Mouse (Mus musculus) C2C12 (cell line): ENCODE measurements at regions not wholly inside any gene's neighbourhood (a gene's known extent, or its start where the extent isn't known, plus 50 kb on each side); places are given as distances from the start of the nearest gene placed in this dataset.

ENCODE experiments used
- CTCF ChIP-seq: IDR thresholded peaks from one replicate; pipeline ENCODE4 v1.5.1; 2011; ENCODE audit not compliant: control insufficient read depth, insufficient read depth, insufficient read length
- MAX ChIP-seq: IDR thresholded peaks from one replicate; pipeline ENCODE4 v1.6.1; 2011; ENCODE audit warnings: mild to moderate bottlenecking, control low read depth
- MYOD1 ChIP-seq: IDR thresholded peaks from one replicate; pipeline ENCODE4 v1.6.1; 2011; ENCODE audit warnings: low read depth; ENCODE audit not compliant: control insufficient read depth, insufficient read length
- USF1 ChIP-seq: IDR thresholded peaks from one replicate; pipeline ENCODE4 v1.6.1; 2011; ENCODE audit warnings: low read depth, mild to moderate bottlenecking, control low read depth, moderate library complexity

DNA sequence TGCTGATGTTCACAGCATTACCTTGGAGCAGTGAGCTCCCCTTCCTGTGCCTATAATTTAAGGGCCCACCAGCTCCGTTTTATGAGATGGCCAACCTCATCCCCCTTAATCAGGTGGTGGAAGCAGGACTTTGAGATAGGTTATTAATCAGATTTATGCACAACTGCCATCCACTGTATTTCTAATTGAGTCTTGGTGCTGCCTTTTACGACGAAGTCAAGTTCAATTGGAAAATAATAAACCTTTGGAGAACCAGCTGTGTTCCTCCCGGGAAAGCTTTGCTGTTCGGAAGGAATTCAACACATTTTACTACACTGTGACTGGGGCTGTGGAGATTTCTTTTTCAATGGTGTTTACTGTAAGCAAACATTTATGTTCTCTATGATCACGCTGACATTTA lies 71.5 kb upstream of the Btg1 start:
- no peak for TF ChIP-seq USF1
- TF ChIP-seq CTCF: no peak
- no peak for TF ChIP-seq MYOD1
- TF ChIP-seq MAX: no peak
